Mouse (Mus musculus) right cerebral cortex, postnatal 36 days (tissue): ENCODE results near the gene Acap2.
A peak's percentile ranks its signal among the peaks of the same experiment; 100 is the strongest.

Source experiments
- DNase-seq, 2 experiments: peaks; one replicate each; pipeline ENCODE4 v3.0.0; 2022; ENCODE audit warnings: low spot score in 2 of 2, mixed read lengths in 1 of 2

Acap2 gene

DNA sequence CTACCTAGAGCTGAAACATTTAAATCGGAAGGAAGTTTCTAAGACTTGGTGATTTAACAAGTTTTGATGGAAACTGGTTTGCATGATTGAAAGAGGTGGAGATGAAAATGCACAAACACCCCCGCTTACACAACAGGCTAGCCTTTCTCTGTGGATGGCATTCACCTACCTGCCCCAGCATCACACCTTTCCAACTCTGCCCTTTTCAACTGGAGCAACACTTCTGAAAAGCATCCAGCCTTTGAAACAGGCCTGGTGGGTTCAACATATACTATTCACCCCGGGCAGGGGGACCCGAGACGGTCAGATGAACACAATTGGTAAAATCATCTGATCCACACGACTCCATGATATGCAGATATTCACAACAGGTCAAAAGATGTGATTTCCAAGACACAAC lies 119.2 kb downstream of the Acap2 start:
- DNase-seq: no peak

DNA sequence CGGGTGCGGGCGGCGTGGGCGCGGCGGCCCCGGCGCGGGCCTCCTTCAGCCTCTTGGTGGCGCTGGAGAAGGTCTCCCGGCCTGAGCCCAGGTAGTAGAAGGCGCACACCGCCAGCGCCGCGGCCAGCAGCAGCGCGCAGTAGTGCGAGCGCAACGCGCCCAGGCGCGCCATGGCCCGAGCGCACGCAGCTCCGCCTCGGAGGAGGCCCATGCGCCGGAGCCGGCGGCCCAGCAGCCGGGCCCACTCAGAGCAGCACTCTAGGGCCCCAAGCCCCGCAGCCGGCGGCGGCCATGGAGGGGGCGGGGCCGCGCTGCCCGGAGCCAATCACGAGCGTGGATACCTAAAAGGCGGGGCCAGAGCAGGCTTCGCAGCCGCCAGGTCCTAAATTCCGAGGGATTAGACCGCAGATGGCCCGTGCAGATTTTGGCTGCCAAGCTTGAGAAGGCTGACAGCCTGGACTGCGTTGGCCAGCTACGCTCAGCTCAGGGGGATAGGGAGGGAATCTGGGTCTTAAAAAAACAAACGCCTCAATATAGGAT lies 119.8 kb downstream of the Acap2 start, which contains the start of gene Xxylt1:
Xxylt1 (minus strand) TSS at position 308 of the 540 bp plus-strand sequence.
- DNase-seq: peak; percentile 93

DNA sequence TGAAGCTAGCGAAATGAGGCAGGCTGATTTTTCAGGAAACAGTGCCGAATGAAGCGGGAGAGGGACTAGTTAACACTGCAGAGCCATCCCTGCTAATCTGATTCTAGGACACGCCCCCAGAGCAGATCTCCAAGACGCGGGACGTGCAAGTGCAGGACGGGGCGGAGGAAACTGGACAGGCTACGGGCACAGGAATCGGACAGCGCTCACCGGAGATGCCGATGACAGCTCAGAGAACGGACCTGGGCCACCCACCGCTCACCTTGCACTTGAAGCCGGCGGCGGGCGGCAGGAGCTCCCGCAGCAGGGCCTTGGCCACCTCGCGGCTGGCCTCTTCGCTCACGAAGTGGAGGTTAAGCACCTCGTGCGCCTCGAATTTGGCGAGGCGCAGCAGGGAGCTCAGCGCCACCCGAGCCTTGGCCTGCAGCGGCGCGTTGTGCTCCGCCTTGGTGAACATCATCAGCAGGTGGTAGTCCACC lies 120.4 kb downstream of the Acap2 start:
- peak; percentile 41 to 54 for DNase-seq

DNA sequence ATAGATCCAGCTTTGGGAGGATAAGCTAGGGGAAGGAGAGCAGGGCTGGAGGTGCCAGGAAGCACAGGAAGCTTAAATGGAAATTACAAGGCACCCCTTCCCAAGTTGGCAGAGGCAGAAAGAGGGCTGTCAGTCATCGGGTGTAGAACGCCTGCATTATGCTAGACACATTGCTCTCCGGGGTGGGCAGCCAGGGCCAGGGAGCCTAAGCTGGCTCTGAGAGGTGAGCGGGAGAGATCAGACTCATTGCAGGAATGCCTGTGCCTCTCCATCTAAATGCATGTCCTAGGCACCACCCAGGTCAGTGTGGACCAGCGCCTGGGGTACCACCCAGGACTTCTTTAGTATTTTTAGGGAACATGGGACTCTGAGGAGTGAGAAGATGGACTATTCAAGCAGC lies 123.6 kb downstream of the Acap2 start:
- DNase-seq: no peak

DNA sequence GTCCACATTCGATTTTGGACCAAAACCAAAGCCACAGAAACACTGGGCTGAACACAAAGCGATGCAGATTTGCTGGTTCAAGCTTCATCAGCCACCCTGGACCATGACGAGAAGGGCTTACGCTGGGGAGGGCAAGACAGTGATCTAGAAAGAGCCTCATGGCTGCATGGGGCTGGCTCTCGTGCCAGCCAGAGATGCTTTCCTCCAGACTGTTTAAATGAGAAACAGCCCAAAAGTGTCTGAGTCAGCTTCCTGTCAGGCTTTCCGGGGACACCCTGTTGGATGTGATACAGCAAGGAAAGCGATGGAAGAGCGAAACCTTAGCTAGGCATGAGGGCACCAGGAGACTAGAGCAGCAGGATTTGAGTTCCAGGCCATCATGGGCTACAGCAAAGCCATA lies 124.6 kb downstream of the Acap2 start:
- DNase-seq: no peak

DNA sequence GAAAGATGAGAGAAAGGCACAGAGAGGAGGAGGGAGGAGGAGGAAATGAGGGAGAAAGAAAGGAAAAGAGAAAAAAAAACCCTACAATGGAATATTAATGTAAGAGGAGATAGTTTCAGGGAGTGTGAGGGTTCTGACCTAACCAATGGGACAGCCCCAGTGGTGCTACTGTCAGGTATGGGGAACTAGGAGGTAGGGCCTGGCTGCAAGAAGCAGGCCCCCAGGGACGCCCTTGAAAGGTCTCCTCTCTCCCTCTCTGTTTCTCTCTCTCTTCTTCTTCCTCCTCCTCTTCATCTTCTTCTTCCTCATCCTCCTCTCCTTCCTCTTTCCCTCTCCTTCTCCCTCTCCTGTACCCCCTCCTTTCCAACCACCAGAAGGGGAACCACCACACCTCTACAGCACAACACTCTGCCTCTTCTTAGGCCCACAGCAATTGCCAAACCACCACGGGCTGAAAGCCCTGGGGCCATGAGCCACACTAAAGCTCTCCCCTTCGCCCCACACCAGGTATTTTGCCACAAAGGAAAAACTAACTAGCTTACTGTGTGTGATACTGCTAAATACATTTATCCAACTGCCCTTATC lies 126.6 kb downstream of the Acap2 start:
- DNase-seq: no peak

DNA sequence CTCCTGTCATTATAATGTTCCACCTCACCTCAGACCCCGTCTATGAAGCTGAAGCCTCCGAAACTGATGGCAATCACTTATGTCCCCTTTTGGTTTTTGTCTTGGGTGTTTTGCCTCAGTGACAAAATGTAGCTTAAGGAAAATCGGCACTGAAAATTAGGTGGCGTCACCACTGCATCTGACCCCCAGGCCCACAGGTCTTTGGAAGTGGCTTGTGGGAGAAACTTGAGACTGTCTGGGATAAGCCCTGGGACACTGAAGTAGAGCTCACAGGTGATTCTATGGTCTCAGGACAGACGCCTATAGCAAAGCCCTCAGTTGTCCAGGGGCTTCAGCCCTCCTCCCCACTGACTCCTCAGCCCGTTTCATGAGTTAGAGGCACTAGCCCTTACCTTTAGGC lies 129.3 kb downstream of the Acap2 start:
- no peak for DNase-seq

DNA sequence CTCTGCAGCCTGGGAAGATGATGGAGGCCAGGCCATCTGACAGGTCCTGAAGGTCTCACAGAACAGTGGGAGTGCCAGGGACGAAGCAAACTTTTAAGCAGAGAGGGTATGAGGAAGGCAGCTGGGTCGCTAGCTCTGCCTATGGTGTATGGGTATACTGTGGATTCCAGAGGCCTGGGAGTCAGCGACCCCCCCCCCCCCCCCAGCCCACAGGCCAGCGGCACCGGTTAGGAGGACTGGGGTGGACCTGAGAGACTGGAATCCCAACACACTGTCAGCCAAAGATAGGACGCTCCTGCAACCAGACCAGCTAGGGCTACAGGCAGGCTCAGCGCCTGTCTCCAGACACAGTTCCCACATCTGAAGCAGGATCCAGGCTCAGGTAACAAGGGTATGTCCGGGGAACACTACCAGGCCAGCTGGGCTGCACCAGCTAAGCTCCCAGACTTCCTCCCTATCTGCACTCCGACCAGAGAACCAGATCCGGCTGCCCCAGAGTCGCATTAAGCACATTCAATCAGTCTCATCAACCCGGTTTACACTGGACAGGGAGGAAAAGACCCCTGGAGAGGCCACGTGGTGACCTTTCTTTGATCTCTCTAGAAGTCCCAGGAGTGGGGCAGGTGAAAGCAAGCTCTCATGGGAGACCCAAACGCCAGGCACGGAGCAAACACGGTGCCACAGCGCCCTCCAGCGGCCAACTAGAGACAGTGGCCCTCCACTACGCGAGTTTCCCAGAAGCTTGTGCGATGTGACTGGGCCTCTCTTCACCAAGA lies 130.5 kb downstream of the Acap2 start:
- DNase-seq: peak; percentile 59 to 76

DNA sequence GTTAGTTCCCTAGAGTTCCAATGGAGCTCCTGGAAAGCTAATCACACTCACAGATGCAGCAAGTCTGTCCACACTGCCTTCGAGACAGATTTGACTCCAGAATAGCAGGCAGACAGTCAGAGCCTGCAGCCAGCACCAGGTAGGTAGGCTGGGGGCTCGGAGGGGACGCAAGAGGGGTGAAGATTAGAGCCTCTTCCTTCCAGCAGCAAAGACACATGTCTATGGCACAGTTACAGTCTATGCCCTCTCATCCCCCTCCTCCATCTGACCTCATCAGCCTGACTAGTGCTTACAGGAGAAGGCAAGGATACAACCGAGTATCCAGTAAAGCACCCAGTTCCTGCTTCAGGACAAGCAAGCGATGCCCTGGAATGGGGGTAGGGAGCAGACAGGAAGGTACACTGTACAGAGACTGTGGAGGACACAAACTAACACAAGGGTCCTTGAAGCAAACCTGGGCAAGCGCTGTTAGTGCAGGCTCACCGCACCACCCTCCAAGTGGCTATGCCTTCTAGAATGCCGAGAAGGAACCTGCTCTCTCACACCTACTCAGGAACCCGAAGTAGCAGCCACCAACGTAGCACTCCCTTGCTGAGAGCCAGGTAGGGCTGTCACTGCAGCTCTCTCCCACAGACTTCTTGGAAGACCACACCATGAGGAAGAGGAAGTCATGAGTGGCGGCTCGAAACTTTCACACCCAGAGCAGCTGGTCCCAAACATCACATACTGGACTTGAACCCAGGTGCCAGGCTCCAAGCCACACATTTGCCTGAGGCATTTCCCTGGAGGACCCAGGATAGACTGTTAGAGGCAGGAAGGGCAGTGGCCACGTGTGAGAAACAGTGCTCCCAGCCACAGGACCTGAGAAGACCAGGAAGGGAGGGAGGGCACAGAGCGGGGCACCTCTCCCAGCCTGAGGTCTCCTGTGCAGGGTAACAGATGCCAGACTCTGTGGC lies 131.6 kb downstream of the Acap2 start:
- DNase-seq: peak; percentile 31 to 54

DNA sequence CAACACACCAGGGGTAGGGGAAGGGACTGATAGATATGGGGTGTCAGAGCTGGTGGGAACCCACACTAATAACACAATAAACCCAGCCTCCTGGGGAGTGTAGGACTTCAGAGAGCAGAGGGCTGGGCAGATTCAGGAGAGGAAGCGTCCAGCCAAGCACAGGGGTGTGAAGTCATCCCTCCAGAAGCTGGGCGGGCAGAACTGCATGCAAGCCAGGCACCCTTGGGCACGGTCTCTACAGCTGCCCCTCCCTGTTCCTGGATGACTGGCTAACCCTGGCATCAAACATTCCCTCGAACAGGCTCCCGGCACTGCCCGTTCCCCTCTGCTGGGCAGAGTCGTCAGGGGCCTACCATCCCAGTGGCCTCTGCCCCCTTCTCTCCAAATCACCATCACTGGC lies 132.8 kb downstream of the Acap2 start:
- no peak for DNase-seq

DNA sequence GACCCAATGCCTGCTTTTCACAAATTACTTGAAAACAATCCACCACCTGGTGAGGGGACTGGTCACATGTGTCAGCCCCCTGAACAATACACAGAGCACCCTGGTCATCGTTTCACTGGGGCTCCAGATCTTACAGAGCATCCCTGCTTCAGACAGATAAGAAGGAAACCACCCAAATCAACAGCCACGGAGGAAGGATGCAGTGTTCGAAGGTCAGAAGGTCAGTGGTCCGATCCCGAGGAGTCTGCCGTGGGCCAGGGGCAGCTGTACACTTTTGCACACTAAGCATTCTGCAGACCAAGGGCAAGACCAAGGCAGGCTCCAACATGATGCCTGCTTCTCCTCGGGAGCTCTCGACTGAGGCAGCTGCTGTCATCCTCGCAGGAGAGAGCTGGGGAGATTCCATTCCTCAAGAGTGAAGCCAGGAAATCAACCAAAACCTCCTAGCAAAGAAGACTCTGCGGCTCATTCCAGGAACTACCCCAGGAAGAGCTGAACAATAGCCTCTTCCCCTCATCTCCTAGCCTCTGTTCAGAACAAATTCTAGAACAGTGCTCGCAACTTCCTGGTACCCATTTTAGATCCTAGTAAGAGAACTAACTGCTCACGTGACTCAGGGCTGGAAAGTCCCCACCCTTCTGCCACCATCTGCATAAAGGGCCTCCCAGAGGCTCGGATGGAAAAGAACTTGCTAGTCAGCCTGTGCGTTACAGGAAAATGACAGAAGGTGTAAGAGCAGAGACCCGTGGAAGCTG lies 134.5 kb downstream of the Acap2 start:
- no peak for DNase-seq

DNA sequence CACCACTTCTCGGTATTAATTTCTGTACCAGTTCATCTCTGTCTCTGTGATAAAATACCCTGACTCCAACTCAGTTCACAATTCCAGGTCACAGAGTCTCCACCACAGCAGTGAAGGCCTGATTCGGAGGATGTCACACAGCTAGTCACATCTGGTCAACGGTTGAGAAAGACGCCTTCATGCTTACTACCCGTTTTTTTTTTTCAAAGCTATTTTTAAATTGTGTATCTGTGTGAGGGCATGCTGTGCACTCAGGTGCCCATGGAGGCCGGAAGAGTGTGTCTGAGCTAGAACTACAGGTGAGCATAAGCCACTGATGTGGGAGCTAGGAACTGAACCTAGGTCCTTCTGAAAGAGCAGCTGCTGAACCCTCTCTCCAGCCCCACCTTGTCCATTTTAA lies 136.3 kb downstream of the Acap2 start:
- no peak for DNase-seq

DNA sequence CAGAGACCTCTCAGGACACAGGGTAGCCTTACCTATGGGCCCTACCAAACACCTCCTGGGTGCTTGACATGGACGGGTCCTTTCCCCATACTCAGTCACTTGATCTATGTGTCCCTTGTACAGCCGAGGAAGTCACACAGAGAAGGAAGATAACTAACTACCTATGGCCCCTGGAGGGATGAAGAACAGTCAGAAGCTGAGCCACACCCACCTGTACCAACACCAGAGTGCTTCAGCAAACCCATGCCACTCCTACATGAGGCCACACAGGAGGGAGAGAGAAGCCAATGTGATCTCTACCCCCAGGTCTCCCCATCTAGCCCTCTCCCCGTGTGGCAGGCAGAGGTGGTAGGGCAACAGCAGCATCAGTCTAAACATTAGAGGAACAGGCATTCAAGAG lies 138.1 kb downstream of the Acap2 start:
- no peak for DNase-seq

DNA sequence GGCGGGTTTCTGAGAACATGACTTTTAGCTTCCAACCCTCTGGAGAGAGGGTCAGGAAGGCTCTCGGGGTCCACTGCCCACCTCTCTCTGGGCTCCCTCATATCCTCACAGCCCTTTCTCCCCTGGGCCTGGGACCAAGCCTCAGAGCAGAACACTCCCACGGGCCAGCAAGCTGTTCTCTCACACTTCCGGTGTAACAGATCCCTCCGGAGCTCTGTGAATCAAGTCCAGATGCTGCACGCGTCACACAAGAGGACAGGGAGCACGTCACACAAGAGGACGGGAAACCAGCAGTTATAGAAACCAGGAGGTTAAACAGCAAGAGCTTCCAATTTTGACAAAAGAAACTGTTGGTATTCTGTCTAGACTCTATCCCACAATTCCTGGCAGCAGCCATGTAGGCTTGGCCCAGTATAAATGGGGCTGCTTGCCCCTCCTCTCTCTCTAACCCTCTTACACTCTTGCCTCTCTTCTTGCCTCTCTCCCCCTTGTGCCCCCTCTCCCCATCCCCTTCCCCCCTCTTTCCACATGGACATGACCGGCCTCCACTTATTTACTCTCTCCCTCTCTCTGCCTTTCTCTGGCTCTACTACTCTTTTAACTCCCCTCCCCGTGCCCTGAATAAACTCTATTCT lies 139.7 kb downstream of the Acap2 start:
- no peak for DNase-seq

DNA sequence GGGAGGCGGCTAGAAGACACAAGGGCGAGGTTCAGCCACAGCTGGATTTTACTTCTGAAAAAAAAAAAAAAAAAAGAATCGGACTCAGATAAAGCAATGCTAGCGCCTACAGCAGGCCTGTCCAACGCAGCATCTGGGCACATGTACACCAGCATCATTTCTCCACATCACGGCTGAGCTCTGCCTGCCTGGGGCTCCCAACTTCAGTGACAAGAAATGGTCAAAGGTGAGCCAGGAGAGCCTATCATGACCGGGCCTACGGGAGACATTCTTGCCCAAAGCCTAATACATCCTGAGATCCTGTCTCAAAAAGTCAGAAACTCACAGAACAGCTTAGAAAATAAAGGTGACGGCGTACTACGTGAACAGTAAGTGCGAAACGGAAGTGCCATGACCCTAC lies 140.3 kb downstream of the Acap2 start:
- DNase-seq: no peak

DNA sequence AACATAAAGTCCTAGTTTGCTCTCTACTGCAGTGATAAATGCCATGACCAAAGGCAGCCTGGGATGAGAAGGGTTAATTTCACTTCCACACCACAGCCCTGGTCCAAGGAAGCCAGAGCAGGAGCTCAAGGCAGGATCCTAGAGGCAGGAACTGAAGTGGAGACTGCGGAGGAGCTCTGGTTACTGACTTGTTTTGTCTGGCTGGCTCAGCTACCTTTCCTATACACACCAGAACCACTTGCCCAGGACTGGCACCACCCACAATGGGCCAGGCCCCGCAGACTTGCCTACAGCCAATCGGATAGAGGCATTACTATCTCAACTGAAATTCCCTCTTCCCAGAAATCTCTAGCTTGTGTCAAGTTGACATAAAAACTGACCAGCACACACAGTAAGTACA lies 140.8 kb downstream of the Acap2 start:
- DNase-seq: no peak

DNA sequence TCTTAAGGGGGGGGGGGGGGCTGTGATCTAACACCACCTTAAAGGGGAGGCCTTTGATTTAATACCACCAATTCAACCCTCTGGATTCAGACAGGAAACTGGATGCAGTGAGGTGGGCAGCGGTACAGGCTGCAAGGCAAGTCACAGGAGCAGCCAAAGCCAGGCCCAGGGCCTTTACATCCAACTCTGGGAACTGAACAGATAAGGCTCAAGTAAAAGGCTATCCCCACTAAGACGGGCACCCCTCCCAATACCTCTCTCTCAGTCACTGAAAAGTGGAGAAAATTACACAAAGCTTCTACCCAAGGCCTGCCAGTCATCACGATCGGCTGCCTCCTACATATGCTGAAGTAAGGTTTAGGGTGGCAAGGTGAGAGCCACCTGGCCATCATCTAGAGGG lies 141.3 kb downstream of the Acap2 start:
- no peak for DNase-seq

DNA sequence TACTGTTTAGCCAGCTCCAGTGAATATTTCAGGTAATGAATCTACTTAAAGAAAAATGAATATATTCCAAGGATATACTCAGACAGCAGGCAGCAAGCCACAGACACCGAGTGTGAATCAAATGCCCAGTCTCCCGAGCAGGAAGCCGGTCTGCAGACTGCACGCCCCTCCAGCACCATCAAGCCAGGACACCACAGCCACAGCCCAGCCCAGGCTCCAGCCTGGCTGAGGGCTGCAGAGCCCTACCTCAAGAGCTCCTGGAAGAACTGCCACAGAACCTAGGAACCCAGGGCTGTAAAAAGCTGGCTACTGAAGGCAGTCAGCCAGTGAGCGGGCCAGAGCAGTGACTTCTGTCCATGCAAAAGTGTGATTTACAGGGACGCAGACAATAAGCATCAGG lies 148.2 kb downstream of the Acap2 start:
- no peak for DNase-seq

DNA sequence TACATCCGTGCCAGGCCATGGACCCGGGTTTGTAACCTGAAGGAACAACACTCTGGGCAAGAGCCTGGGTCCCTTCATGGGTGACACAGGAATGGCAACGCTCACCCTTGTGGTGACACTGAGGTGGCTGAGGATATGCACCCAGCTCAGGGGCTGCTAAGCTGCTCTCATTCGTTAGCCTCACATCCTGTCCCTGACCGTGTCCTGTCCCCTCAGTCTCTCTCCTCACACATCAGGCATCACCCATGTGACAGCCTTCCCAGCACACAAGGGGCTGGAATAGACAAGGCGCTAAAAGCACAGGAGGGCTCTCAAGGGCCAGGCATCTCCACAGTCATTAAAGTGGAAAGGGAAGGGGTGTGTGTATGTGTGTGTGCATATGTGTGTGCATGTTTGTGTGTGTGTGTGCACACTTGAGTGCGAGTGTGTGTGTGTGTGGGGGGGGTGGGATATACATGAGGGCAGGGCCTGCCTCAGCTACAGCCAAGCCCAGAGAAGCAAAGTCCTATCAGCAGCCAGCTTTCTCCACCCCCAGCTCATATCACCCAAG lies 148.8 kb downstream of the Acap2 start:
- DNase-seq: no peak

DNA sequence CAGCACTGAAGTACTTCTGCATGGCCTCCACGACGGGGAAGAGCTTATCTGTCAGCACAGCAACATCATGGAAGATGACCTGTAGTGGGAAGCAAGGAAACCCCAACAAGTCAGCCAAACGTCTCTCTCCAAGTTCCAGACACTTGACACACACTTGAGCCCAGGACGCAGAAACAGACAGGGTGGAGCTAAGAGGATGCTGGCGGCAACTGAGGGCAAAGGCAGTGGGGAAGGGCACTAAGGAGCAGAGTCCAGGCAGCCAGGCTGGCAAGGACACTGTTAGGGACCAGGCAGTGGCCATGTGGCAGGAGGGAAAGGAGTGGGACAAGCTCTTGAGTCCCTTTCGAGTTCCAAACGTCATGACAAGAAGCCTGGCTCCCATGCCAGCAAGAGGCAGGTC lies 150.3 kb downstream of the Acap2 start:
- DNase-seq: no peak

DNA sequence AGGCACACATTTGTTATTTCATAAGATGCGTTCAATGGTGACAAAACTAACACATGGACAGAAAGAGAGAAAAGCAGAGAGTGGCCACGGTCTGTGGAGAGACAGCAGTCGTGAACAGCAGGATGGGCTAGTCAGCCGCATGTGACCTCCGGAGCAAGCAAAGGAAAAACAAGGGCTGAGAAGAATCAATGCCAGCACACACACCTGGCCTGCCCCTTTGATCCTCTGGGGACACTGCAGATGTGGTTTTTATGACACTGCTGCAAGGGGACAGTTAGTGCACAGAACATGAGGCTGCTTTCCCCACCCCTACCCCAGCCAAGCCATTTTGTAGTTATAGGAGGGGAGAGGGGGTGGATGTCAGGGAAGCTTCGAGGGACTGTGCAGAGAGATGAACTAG lies 152.9 kb downstream of the Acap2 start:
- DNase-seq: no peak
